Mouse (Mus musculus) neural tube, embryonic 14.5 days (tissue): Measurements from ENCODE around the gene Iqck. TPM values are rescaled to one million over a fixed set of nuclear protein-coding genes. Genes with fewer than 3 reads are reported as not detected.

ENCODE experiments used
- ATAC-seq: fragments of 200-750 bp; cut with Nextera tagmentation; 2 replicates; pipeline ENCODE4 v1.8.0; 2017; ENCODE audit warnings: low read depth, mild to moderate bottlenecking, moderate TSS enrichment, moderate library complexity
- H3K27ac ChIP-seq: fragments of 300-500 bp; sonication (generic); 2 replicates; pipeline ENCODE4 v1.5.1; 2014; ENCODE audit warnings: low read depth, mild to moderate bottlenecking, control low read depth, low read length, moderate library complexity, mixed read lengths
- H3K27me3 ChIP-seq: fragments of 300-500 bp; sonication (generic); 2 replicates; pipeline ENCODE4 v1.6.1; 2014; ENCODE audit warnings: low read length; ENCODE audit not compliant: control insufficient read depth, insufficient read depth
- H3K36me3 ChIP-seq: fragments of 300-500 bp; sonication (generic); 2 replicates; pipeline ENCODE4 v1.6.1; 2014; ENCODE audit warnings: low read length, mixed read lengths; ENCODE audit not compliant: control insufficient read depth, insufficient read depth
- H3K4me1 ChIP-seq: fragments of 300-500 bp; sonication (generic); 2 replicates; pipeline ENCODE4 v1.6.1; 2014; ENCODE audit warnings: low read length; ENCODE audit not compliant: control insufficient read depth, insufficient read depth
- H3K4me2 ChIP-seq: fragments of 300-500 bp; sonication (generic); 2 replicates; pipeline ENCODE4 v1.6.1; 2014; ENCODE audit warnings: mild to moderate bottlenecking, low read depth, low read length, control low read depth
- H3K4me3 ChIP-seq: fragments of 300-500 bp; sonication (generic); 2 replicates; pipeline ENCODE4 v1.5.1; 2014; ENCODE audit warnings: low read depth, low read length, control low read depth, mixed read lengths
- H3K9ac ChIP-seq: fragments of 300-500 bp; sonication (generic); replicated peaks from 2 replicates; pipeline ENCODE4 v1.6.1; 2014; ENCODE audit warnings: low read depth, mild to moderate bottlenecking, control low read depth, low read length, mixed read lengths
- H3K9me3 ChIP-seq: fragments of 300-500 bp; sonication (generic); 2 replicates; pipeline ENCODE4 v1.6.1; 2016; ENCODE audit warnings: low read length; ENCODE audit not compliant: control insufficient read depth
- WGBS: fragments of 180-500 bp; shearing (Covaris S2); extraction: QIAGEN DNeasy Blood & Tissue Kit; methylation state at CpG from one replicate; pipeline ENCODE4 v1.1.7; 2014; 5-methylcytosine and 5-hydroxymethylcytosine counted together
- polyA plus RNA-seq: library from polyadenylated mRNA; unstranded; fragments of >200 nt; fragmentation: Nextera tagmentation; extraction: Ambion mirVana; gene quantifications from 2 replicates; pipeline ENCODE4 v1.2.1, GENCODE M21; 2014

Gene Iqck
- 3.2 and 3.4 TPM in 2 replicates for polyA plus RNA-seq

DNA sequence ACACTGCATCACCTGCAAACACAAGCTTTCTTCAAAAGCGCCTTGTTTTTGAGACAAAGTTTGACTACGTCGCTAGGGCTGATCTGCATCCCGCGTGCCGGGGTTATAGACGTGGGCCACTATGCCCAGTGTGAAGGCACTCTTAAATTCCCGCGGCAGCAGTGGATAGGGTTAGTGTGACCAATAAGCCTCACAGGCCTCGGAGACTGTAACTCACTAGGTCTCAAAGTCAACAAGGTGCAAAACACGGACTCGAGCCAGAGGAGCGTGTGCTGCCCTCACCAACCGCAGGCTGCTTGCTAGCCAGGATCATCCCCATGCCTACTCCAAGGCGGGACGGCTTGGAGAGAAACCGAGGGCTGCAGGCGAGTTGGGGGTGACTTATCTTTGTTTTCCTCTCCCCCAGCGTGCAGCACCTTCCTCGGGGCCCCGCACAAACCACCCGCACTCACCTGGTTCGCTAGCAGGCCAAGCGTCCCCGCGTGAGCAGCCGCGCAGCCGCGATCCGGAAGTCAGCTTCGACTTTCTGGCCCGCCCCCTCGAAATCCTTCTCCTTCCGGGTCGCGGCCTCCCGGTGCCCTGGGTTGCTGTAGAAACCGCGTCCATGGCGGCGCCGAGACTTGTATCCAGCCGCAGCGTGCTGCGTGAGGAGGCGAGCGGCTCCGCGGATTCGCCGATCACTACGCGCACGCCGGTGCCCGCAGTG is at the start of gene Iqck:
Gene Iqck, plus strand, starts transcription at position 582 of the 706 bp plus-strand sequence.
- Histone ChIP-seq H3K36me3 (peaks cover 20% of the 10 kb centered on the region), H3K9ac (peak within 1 kb of the TSS; percentile 62), H3K4me3 (peak within 1 kb of the TSS; percentile 82), H3K27ac (peak within 1 kb of the TSS; percentile 80), H3K9me3 (no peaks in the 10 kb centered on the region), H3K4me1 (peaks cover 11% of the 10 kb centered on the region), H3K27me3 (no peaks in the 10 kb centered on the region), H3K4me2 (peak within 1 kb of the TSS; percentile 87)
- peak; percentile 98 for ATAC-seq
- under 1% methylated on average over 57 of the region's 57 CpGs for WGBS

DNA sequence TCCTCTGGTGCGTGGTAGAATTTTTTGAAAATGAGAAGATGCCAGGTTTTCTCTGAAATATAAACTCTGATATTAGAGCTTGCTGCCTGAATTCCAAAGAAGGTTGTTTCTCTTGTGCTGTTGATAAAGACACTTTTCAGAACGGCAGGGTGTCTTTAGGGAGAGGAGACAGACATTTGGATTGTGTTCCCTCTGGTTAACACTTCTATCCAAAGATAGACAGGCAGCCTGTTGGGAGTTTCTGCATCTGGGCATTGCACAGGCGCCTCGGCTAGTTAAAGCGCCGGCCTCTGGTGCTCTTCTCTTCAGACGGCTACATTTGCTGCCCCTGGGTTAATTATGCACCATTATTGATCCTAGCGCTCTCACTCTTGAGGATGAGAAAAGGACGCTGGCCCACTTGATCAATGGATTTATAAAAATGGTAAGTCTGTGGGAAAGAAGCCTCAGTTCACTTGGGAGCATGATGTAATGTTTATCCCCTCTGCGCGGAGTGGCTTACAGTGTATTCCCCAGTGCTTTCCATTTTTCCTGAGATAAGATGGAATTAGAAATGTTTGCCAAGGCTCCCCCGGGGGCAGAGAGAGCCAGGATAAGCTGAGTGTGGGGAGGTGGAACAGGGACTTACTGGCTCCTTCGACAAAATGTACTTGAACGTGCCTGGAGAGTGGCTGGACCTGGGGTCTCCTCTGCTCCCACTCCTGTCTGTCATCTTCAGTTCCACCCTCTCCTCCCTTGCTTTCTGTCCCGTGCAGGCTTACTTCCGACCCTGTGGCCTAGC is 48.7 kb upstream of the Iqck start:
- H3K27me3 ChIP-seq, result no peaks in the 10 kb centered on the region
- WGBS, result 70% methylated on average over 16 of the region's 16 CpGs
- H3K9ac ChIP-seq, result no peak overlapping the region
- no peak for ATAC-seq
- no peaks in the 10 kb centered on the region for H3K4me1 ChIP-seq
- H3K27ac ChIP-seq, result no peak overlapping the region
- H3K4me2 ChIP-seq, result no peak overlapping the region
- peaks cover 38% of the 10 kb centered on the region for H3K36me3 ChIP-seq
- H3K4me3 ChIP-seq, result no peak overlapping the region
- no peaks in the 10 kb centered on the region for H3K9me3 ChIP-seq

DNA sequence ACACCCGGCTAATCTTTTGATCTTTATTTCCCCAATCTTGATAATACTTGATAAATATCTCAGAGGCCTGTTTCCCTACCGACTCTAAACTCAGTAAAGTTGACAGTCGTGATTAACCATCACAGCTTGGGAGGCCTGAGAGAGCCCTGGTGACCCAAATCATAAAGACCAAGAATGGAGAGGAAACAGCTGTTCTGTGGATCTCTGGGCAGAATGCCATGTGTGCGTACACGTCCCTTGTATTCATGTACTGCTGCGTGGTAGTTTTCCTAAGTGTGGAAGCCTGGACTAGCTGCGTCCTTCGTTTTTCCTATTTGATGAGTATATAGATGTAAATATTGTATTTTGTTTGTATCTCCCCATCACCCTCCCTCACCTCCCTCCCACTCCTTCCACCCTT is 47.7 kb upstream of the Iqck start:
- Histone ChIP-seq H3K9me3 (no peaks in the 10 kb centered on the region), H3K4me3 (no peak overlapping the region), H3K27me3 (no peaks in the 10 kb centered on the region), H3K27ac (no peak overlapping the region), H3K9ac (no peak overlapping the region), H3K4me2 (no peak overlapping the region), H3K4me1 (no peaks in the 10 kb centered on the region), H3K36me3 (peaks cover 28% of the 10 kb centered on the region)
- no peak for ATAC-seq
- 77% methylated on average over 8 of the region's 8 CpGs for WGBS

DNA sequence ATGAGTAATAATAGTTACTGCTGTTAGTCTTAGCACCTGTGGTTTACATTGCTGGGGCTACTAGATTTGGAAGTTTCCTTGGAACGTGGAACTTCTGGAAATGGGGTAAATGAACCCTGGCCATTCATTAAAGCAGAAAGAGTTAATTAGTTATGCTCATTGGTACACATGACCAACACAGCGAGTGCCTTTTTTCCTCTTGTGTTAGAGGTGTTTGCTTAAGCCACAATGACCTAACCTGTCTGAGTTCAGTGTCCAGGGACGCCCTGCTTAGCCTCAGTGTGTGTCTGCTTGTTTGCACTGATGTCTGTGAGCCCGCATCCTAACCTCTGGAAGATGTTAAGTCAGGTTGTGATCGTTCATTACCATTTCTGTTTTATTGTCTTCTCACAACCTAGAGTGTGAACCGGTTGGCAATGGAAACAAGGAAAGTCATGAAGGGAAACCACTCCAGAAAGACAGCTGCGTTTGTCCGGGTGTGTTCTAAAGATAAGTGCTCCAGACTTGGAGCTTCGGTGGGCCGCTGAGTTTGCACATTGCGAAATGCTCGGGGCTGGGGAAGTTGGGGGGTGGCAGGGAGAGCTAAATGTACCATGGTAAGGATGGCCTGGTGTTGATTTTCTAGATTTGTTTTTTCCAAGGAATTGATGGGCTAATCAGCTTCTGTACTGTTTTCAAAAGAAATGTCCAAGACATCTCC is 44.0 kb upstream of the Iqck start:
- Histone ChIP-seq H3K27ac (no peak overlapping the region), H3K27me3 (no peaks in the 10 kb centered on the region), H3K4me2 (no peak overlapping the region), H3K9ac (no peak overlapping the region), H3K36me3 (peaks cover 21% of the 10 kb centered on the region), H3K9me3 (no peaks in the 10 kb centered on the region), H3K4me3 (no peak overlapping the region), H3K4me1 (no peaks in the 10 kb centered on the region)
- ATAC-seq, result no peak
- 81% methylated on average over 12 of the region's 12 CpGs for WGBS

DNA sequence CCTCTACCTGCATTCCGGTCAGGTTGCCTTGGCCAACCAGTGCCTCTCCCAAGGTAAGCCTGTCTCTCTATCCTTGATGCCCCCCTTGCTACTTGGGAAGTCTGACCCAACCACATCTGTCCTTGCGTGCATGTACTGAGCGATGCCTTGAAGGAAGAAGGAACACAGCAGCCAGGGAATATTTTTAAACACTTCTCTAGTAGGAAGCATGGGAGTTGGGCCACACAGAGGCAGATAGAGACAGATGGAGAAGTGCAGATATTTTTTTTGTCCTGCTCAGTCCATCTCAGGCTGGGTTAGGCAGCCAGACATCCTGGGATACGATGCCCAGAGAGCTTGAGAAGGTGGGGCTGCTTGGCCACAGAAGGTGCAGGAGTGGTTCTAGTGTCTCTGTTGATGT is 42.0 kb upstream of the Iqck start:
- H3K9me3 ChIP-seq, result no peaks in the 10 kb centered on the region
- peaks cover 33% of the 10 kb centered on the region for H3K36me3 ChIP-seq
- ATAC-seq, result no peak
- no peaks in the 10 kb centered on the region for H3K27me3 ChIP-seq
- H3K27ac ChIP-seq, result no peak overlapping the region; the same call in 1 of the 2 replicates
- H3K4me3 ChIP-seq, result no peak overlapping the region
- no peaks in the 10 kb centered on the region for H3K4me1 ChIP-seq
- no peak overlapping the region for H3K9ac ChIP-seq
- 95% methylated on average over 4 of the region's 4 CpGs for WGBS
- no peak overlapping the region for H3K4me2 ChIP-seq

DNA sequence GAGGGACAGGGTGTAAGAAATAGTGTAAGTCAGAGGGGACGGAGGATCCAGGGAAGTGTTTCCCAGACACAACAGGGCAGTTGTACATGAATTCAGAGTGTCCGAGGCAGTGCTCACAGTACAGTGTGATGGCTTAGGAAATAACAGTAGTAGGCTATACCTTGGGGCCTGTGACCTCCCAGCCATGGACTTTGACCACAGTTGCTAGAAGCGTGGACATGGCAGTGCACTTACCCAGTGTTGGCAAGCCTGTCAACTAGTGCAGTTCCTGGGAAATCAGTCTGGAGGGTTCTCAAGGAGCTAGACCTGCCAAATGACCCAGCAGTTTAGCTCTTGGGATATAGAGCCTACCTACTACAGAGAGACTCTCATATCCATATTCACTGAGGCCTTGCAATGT is 39.3 kb upstream of the Iqck start:
- no peaks in the 10 kb centered on the region for H3K9me3 ChIP-seq
- no peak overlapping the region for H3K4me2 ChIP-seq
- H3K4me1 ChIP-seq, result no peaks in the 10 kb centered on the region
- H3K9ac ChIP-seq, result no peak overlapping the region
- peaks cover 29% of the 10 kb centered on the region for H3K36me3 ChIP-seq
- no peak for ATAC-seq
- WGBS, result 98% methylated on average over 3 of the region's 3 CpGs
- no peak overlapping the region for H3K27ac ChIP-seq
- H3K4me3 ChIP-seq, result no peak overlapping the region
- no peaks in the 10 kb centered on the region for H3K27me3 ChIP-seq

DNA sequence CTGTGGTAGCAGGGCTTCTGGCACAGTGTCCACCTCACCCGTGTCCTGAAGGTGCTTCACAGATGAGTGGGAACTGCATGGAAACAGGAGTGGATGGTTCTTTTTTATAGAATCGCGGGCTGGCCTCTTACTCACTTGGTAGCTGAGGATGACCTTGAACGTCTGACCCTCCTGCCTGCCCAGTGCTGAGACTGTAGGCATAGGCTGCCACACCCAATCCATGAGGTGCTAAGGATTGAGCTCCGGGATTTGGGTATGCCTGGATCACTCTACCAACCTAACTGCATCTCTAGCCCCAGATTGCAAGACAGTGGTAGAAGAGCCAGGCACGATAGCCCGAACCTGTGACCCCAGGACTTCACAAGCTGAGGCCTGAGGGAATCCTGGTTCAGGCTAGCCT is 37.8 kb upstream of the Iqck start:
- Histone ChIP-seq H3K36me3 (peaks cover 29% of the 10 kb centered on the region), H3K27ac (no peak overlapping the region), H3K4me3 (no peak overlapping the region), H3K4me1 (no peaks in the 10 kb centered on the region), H3K9me3 (no peaks in the 10 kb centered on the region), H3K9ac (no peak overlapping the region), H3K4me2 (no peak overlapping the region), H3K27me3 (no peaks in the 10 kb centered on the region)
- 88% methylated on average over 7 of the region's 7 CpGs for WGBS
- ATAC-seq, result no peak

DNA sequence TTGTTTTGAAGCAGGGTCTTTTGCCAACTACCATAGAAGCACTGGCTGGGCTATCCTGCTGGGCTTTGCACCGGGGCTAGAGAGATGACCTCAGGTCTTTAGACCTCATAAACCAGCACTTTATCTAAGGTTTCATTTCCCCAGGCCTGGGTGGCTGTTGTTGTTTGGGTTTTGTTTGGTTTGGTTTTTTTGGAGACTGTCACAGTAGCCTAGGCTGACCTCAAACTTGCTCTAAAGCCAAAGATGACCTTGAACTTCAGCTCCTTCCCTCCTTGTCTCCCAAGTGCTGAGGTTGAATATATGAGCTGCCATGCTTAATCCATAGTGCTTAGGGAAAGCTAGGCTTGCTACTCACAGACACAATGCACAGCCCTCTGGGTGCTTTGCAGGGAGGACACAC is 35.9 kb upstream of the Iqck start:
- Histone ChIP-seq H3K9me3 (no peaks in the 10 kb centered on the region), H3K4me3 (no peak overlapping the region), H3K4me1 (no peaks in the 10 kb centered on the region), H3K27me3 (no peaks in the 10 kb centered on the region), H3K9ac (no peak overlapping the region), H3K4me2 (no peak overlapping the region), H3K27ac (no peak overlapping the region), H3K36me3 (peaks cover 24% of the 10 kb centered on the region)
- no peak for ATAC-seq
- 80% methylated on average over 1 of the region's 1 CpGs for WGBS

DNA sequence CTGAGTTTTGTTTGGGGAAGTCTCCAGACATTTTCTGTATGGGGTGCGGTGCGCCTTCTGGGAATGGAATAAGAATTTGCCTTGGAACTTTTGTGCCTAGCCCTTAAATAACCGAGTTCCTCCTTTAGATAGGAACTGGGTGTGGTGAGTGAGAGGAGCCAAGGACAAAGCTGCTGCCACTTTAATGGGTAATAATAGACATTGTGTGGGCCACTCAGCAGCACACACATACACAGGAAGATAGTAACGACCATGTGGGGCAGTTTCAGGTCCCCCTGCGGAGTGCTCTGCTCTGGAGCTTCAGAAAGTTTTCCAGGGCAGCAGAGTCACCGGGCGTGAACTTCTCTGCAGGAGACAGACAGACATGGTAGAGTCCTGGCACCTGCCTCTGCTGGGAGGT is 34.2 kb upstream of the Iqck start:
- H3K4me2 ChIP-seq, result no peak overlapping the region
- ATAC-seq, result no peak

More for the DNA sequence above, 34.2 kb upstream of the Iqck start:
- no peak overlapping the region for H3K4me3 ChIP-seq
- H3K27ac ChIP-seq, result no peak overlapping the region
- no peaks in the 10 kb centered on the region for H3K27me3 ChIP-seq
- WGBS, result 54% methylated on average over 7 of the region's 7 CpGs
- H3K9ac ChIP-seq, result no peak overlapping the region
- peaks cover 25% of the 10 kb centered on the region for H3K36me3 ChIP-seq
- no peaks in the 10 kb centered on the region for H3K9me3 ChIP-seq
- H3K4me1 ChIP-seq, result no peaks in the 10 kb centered on the region
